ENCODE assay signal across 21 mouse cellular contexts in genomic region chr6:127491046-127491445, GRCm38 (mm10). TPM values are rescaled to one million over a fixed set of nuclear protein-coding genes. Genes with fewer than 3 reads are reported as not detected.
A peak's percentile ranks its signal among the peaks of the same experiment; 100 is the strongest.
DNase-seq lines count a peak whose midpoint lies in the region; ATAC-seq lines count a peak whose summit lies in the region.
"Had no signal": no experiment of that assay in that cellular context is flagged by ENCODE, and none has a peak within 500 bp of the region (broad histone marks: within the 10 kb centered on the region; RNA-seq: fewer than 3 reads in every experiment).

No protein-coding gene starts in this region.

- no peaks in the 10 kb centered on the region for H3K27me3 ChIP-seq in limb, embryonic 13.5 days
- H3K27me3 ChIP-seq in limb, embryonic 10.5 days (ENCODE audit: low read depth, poor library complexity, severe bottlenecking), result no peaks in the 10 kb centered on the region
- H3K27me3 ChIP-seq: forebrain, embryonic 13.5 days; hindbrain, embryonic 12.5 days; hindbrain, embryonic 15.5 days had no signal

- H3K9ac ChIP-seq in limb, embryonic 13.5 days, result peak overlapping the region; percentile 4; the same call in 1 of the 2 replicates
- H3K9ac ChIP-seq: forebrain, embryonic 13.5 days; hindbrain, embryonic 12.5 days; hindbrain, embryonic 15.5 days had no signal

- H3K27ac ChIP-seq in limb, embryonic 13.5 days, result no peak overlapping the region
- no peak overlapping the region for H3K27ac ChIP-seq in limb, embryonic 10.5 days
- H3K27ac ChIP-seq: forebrain, embryonic 10.5 days; forebrain, embryonic 13.5 days; hindbrain, embryonic 12.5 days; hindbrain, embryonic 15.5 days had no signal

- peaks cover 12% of the 10 kb centered on the region for H3K4me1 ChIP-seq in limb, embryonic 13.5 days
- peaks cover 8% of the 10 kb centered on the region; the same call in 1 of the 2 replicates for H3K4me1 ChIP-seq in limb, embryonic 10.5 days

- H3K4me2 ChIP-seq in limb, embryonic 13.5 days (replicated peaks), result no peak overlapping the region
- H3K4me2 ChIP-seq: forebrain, embryonic 13.5 days; heart, embryonic 11.5 days; hindbrain, embryonic 12.5 days; hindbrain, embryonic 15.5 days had no signal

- 83% methylated on average over 6 of the region's 6 CpGs for WGBS in limb, embryonic 13.5 days
- WGBS in limb, embryonic 10.5 days, result 80% methylated on average over 6 of the region's 6 CpGs

- no peak for DNase-seq in limb, embryonic 10.5 days (ENCODE audit: low spot score)
- DNase-seq in thymus, postnatal 0 days (ENCODE audit: low spot score), result peak; percentile 63
- peak; percentile 38 for DNase-seq in thymus, postnatal 25 days
- DNase-seq in lung, postnatal 25 days (ENCODE audit: low spot score), result no peak
- DNase-seq in liver, result no peak
- DNase-seq: adrenal gland, postnatal 10 days; adrenal gland, postnatal 36 days; B cell, adult 2 months; cerebellum, adult 18-20 months; cerebellum, adult 9-10 months; cerebellum, postnatal 14 days; gastrocnemius, postnatal 10 days; gastrocnemius, postnatal 36 days had no signal

- no peak for ATAC-seq in limb, embryonic 13.5 days (ENCODE audit: low FRiP score, low read depth)
- ATAC-seq: activated CD4-positive, CD25-positive, alpha-beta regulatory T cell, adult 4 months; forebrain, embryonic 13.5 days; forebrain, embryonic 16.5 days had no signal

- H3K4me3 ChIP-seq in limb, embryonic 13.5 days, result no peak overlapping the region
- no peak overlapping the region for H3K4me3 ChIP-seq in limb, embryonic 10.5 days
- H3K4me3 ChIP-seq: forebrain, embryonic 10.5 days; forebrain, embryonic 13.5 days; hindbrain, embryonic 12.5 days; hindbrain, embryonic 15.5 days had no signal

- H3K9me3 ChIP-seq in limb, embryonic 13.5 days, result no peaks in the 10 kb centered on the region
- H3K9me3 ChIP-seq in limb, embryonic 10.5 days (replicated peaks), result no peaks in the 10 kb centered on the region
- H3K9me3 ChIP-seq: forebrain, embryonic 13.5 days; hindbrain, embryonic 15.5 days had no signal

- H3K36me3 ChIP-seq in limb, embryonic 13.5 days, result peaks cover 35% of the 10 kb centered on the region
- peaks cover 28% of the 10 kb centered on the region for H3K36me3 ChIP-seq in limb, embryonic 10.5 days

RNA-seq across cellular contexts. Expression of gene Parp11, which starts 44.4 kb away (rescaled TPM):
- 29.8 and 31.3 TPM in 2 replicates for polyA plus RNA-seq in limb, embryonic 13.5 days (2015; fragmentation: Nextera tagmentation; extraction: Ambion mirVana)
- 25.9 and 29.6 TPM in 2 replicates for polyA plus RNA-seq in limb, embryonic 10.5 days (2016; fragmentation: Nextera tagmentation; extraction: Ambion mirVana)
- polyA plus RNA-seq in thymus, postnatal 0 days (2015; fragmentation: Nextera tagmentation; extraction: Ambion mirVana), result 50.7 and 54.9 TPM in 2 replicates

Comparison
In these comparisons a context has a peak if more than half of its experiments do, and no peak if none do; other contexts are left out.
1. DNase-seq: peak in thymus, postnatal 0 days (single experiment) and thymus, postnatal 25 days (single experiment); none in limb, embryonic 10.5 days (single experiment), lung, postnatal 25 days (single experiment) and liver (single experiment).